9 mouse cellular contexts compared by ENCODE assay signal in the genomic region with DNA sequence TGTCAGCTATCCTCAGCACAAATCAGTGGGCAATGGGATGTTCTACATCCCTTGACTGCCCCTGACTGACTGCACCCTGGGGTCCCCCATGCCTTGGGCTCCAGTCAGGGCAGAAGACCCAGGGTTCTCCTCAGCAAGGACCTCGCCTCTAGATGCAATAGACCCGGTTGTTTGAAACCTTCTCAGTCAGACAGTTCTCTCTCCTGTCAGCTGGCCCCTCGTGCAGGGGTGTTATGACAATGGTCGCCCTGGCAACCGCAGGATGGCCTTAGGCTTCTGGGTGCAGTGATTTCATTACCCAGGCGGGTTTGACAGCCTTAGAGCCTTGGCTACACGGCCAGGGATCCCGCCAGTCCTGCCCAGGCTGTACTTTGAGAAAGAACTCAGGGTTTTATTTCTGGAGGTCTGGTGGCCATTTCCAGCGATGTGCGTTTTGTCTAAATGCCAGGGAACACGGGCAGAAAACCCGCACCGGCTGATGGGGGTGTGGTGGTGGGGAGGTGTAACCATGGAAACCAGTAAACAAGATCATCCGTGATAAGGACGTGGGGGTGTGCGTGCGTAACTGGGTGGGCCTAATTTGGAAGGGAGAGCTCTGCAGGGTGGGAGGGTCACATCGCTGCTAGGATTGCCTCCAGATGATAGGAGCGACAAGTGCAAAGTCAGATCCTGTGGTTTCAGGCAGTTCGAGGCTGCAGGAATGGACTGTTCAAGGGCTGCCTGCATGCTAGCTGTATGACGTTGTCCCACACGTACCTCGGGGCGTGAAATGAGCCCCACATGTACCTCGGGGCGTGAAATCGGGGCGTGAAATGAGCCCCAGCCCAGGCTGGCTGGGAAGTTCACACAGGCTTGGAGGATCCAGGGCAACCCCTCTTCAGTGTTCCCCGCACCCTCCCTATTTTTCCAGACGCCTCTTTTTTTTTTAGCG.
DNase-seq lines count a peak whose midpoint lies in the region; ATAC-seq lines count a peak whose summit lies in the region.
"Had no signal": no experiment of that assay in that cellular context is flagged by ENCODE, and none has a peak within 500 bp of the region (broad histone marks: within the 10 kb centered on the region; RNA-seq: fewer than 3 reads in every experiment).

No protein-coding gene starts in this region.

- peak overlapping the region; percentile 21 for H3K4me3 ChIP-seq in embryonic facial prominence, embryonic 13.5 days
- no peak overlapping the region for H3K4me3 ChIP-seq in intestine, embryonic 15.5 days (replicated peaks)
- H3K4me3 ChIP-seq in midbrain, embryonic 12.5 days = peak overlapping the region; percentile 32
- H3K4me3 ChIP-seq: lung, embryonic 15.5 days had no signal

- no peaks in the 10 kb centered on the region for H3K36me3 ChIP-seq in embryonic facial prominence, embryonic 13.5 days
- no peaks in the 10 kb centered on the region for H3K36me3 ChIP-seq in intestine, embryonic 15.5 days
- H3K36me3 ChIP-seq in midbrain, embryonic 12.5 days = no peaks in the 10 kb centered on the region
- H3K36me3 ChIP-seq: lung, embryonic 15.5 days had no signal

- no peaks in the 10 kb centered on the region for H3K27me3 ChIP-seq in embryonic facial prominence, embryonic 13.5 days
- H3K27me3 ChIP-seq in intestine, embryonic 15.5 days (replicated peaks) = no peaks in the 10 kb centered on the region; the same call in 1 of the 2 replicates
- H3K27me3 ChIP-seq in midbrain, embryonic 12.5 days = no peaks in the 10 kb centered on the region
- H3K27me3 ChIP-seq: lung, embryonic 15.5 days had no signal

- WGBS in embryonic facial prominence, embryonic 13.5 days = 16% methylated on average over 31 of the region's 31 CpGs
- 26% methylated on average over 31 of the region's 31 CpGs for WGBS in intestine, embryonic 15.5 days
- WGBS in midbrain, embryonic 12.5 days = 15% methylated on average over 31 of the region's 31 CpGs

- no peaks in the 10 kb centered on the region for H3K9me3 ChIP-seq in embryonic facial prominence, embryonic 13.5 days
- no peaks in the 10 kb centered on the region for H3K9me3 ChIP-seq in intestine, embryonic 15.5 days
- no peaks in the 10 kb centered on the region for H3K9me3 ChIP-seq in midbrain, embryonic 12.5 days
- H3K9me3 ChIP-seq: lung, embryonic 15.5 days had no signal

- H3K27ac ChIP-seq in embryonic facial prominence, embryonic 13.5 days = 0 out of 2 replicates have a peak overlapping the region, but pooled peaks have one; percentile 8
- no peak overlapping the region for H3K27ac ChIP-seq in intestine, embryonic 15.5 days
- peak overlapping the region; percentile 75 for H3K27ac ChIP-seq in midbrain, embryonic 12.5 days (replicated peaks)
- H3K27ac ChIP-seq: lung, embryonic 15.5 days had no signal

- H3K4me1 ChIP-seq in embryonic facial prominence, embryonic 13.5 days = peaks cover 14% of the 10 kb centered on the region
- peaks cover 8% of the 10 kb centered on the region; the same call in 1 of the 2 replicates for H3K4me1 ChIP-seq in intestine, embryonic 15.5 days (replicated peaks)
- peaks cover 16% of the 10 kb centered on the region for H3K4me1 ChIP-seq in midbrain, embryonic 12.5 days

- peak overlapping the region; percentile 40 for H3K9ac ChIP-seq in embryonic facial prominence, embryonic 13.5 days
- H3K9ac ChIP-seq in intestine, embryonic 15.5 days = no peak overlapping the region
- peak overlapping the region; percentile 43 for H3K9ac ChIP-seq in midbrain, embryonic 12.5 days (replicated peaks)
- H3K9ac ChIP-seq: lung, embryonic 15.5 days had no signal

- ATAC-seq in embryonic facial prominence, embryonic 13.5 days (ENCODE audit: insufficient number of reproducible peaks, insufficient read depth, low FRiP score, low TSS enrichment, low read depth) = no peak
- peak; percentile 61 for ATAC-seq in intestine, embryonic 15.5 days
- peak; percentile 87 for ATAC-seq in midbrain, embryonic 12.5 days (ENCODE audit: low FRiP score, low read depth)
- no peak for ATAC-seq in cerebellum, adult (ENCODE audit: insufficient number of reproducible peaks, low FRiP score, low TSS enrichment)

- peak overlapping the region; percentile 46 for H3K4me2 ChIP-seq in embryonic facial prominence, embryonic 13.5 days
- H3K4me2 ChIP-seq in intestine, embryonic 15.5 days (replicated peaks) = peak overlapping the region; percentile 31
- H3K4me2 ChIP-seq in midbrain, embryonic 12.5 days (replicated peaks) = peak overlapping the region; percentile 60
- H3K4me2 ChIP-seq: lung, embryonic 15.5 days had no signal

- DNase-seq in lung, postnatal 10 days = peak; percentile 16
- no peak for DNase-seq in lung, postnatal 36 days
- no peak for DNase-seq in gastrocnemius, postnatal 25 days
- DNase-seq in spleen, postnatal 14 days (ENCODE audit: low spot score in 2 of 2) = no peak

Comparison
In these comparisons a context has a peak if more than half of its experiments do, and no peak if none do; other contexts are left out.
1. ATAC-seq: peak in intestine, embryonic 15.5 days (single experiment) and midbrain, embryonic 12.5 days (single experiment); none in embryonic facial prominence, embryonic 13.5 days (single experiment) and cerebellum, adult (single experiment).
2. Peak in every context shown above with its lines, with median percentiles within 50 percentile points of each other: H3K4me2 ChIP-seq.